Mouse (Mus musculus) forebrain, embryonic 11.5 days (tissue): Measurements from ENCODE around the gene Atg13. TPM values are rescaled to one million over a fixed set of nuclear protein-coding genes. Genes with fewer than 3 reads are reported as not detected.

Experiments used
- ATAC-seq: fragments of 200-750 bp; cut with Nextera tagmentation; replicated peaks from 2 replicates; pipeline ENCODE4 v1.8.0; 2017; ENCODE audit warnings: moderate TSS enrichment; ENCODE audit not compliant: low FRiP score
- DNase-seq: peaks from one replicate; pipeline ENCODE4 v3.0.0-alpha.2; 2017; ENCODE audit warnings: low spot score
- H3K27ac ChIP-seq: fragments of 300-500 bp; sonication (generic); 2 replicates; pipeline ENCODE4 v1.5.1; 2014; ENCODE audit warnings: low read depth, low read length
- H3K27me3 ChIP-seq: fragments of 300-500 bp; sonication (generic); 2 replicates; pipeline ENCODE4 v1.6.1; 2014; ENCODE audit warnings: mild to moderate bottlenecking, low read length, mixed read lengths; ENCODE audit not compliant: control insufficient read depth, insufficient read depth
- H3K36me3 ChIP-seq: fragments of 300-500 bp; sonication (generic); 2 replicates; pipeline ENCODE4 v1.6.1; 2014; ENCODE audit warnings: mild to moderate bottlenecking, low read length, moderate library complexity, mixed read lengths; ENCODE audit not compliant: control insufficient read depth, insufficient read depth
- H3K4me1 ChIP-seq: fragments of 300-500 bp; sonication (generic); replicated peaks from 2 replicates; pipeline ENCODE4 v1.6.1; 2014; ENCODE audit warnings: low read length, mixed read lengths; ENCODE audit not compliant: control insufficient read depth, insufficient read depth
- H3K4me2 ChIP-seq: fragments of 300-500 bp; sonication (generic); 2 replicates; pipeline ENCODE4 v1.6.1; 2014; ENCODE audit warnings: low read depth, mild to moderate bottlenecking, low read length, moderate library complexity, mixed read lengths; ENCODE audit not compliant: severe bottlenecking
- H3K4me3 ChIP-seq: fragments of 300-500 bp; sonication (generic); 2 replicates; pipeline ENCODE4 v1.5.1; 2014; ENCODE audit warnings: low read depth, low read length
- H3K9ac ChIP-seq: fragments of 300-500 bp; sonication (generic); 2 replicates; pipeline ENCODE4 v1.6.1; 2014; ENCODE audit warnings: low read length
- H3K9me3 ChIP-seq: fragments of 300-500 bp; sonication (generic); 2 replicates; pipeline ENCODE4 v1.6.1; 2016; ENCODE audit warnings: low read length, mixed read lengths; ENCODE audit not compliant: control insufficient read depth
- WGBS: fragments of 180-500 bp; shearing (Covaris S2); extraction: QIAGEN DNeasy Blood & Tissue Kit; methylation state at CpG from one replicate; pipeline ENCODE4 v1.1.7; 2014; 5-methylcytosine and 5-hydroxymethylcytosine counted together
- polyA plus RNA-seq: library from polyadenylated mRNA; unstranded; fragments of >200 nt; fragmentation: Nextera tagmentation; extraction: Ambion mirVana; gene quantifications from 2 replicates; pipeline ENCODE4 v1.2.1, GENCODE M21; 2014

Gene Atg13
- polyA plus RNA-seq, 1 experiment from 2014 or later = 25.2 TPM

DNA sequence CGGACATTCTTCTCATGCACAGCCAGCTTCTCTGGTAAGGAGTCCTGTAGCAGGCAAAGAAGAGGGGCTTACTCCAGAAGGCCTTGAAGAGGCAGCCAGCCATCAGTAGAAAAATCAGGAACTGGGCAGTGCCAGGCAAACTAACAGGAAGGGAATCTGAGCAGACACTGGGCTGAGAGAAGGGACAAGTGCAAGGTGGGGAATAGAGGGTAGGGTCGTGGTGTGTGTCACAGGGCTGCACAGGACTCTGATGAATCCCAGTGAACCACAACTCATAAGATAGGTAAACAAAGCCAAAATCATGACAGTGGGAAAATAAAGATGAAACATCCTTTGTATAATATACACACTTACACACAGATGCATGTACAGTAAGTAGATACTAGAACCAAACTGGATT is 34.0 kb downstream of the Atg13 start:
- H3K4me2 ChIP-seq = no peak overlapping the region
- WGBS = 94% methylated on average over 2 of the region's 2 CpGs
- no peaks in the 10 kb centered on the region for H3K4me1 ChIP-seq

GRCm38 (mm10) chr2:91674895-91675294 is 35.5 kb downstream of the Atg13 start:
- Histone ChIP-seq H3K36me3 (no peaks in the 10 kb centered on the region), H3K27me3 (no peaks in the 10 kb centered on the region), H3K4me1 (no peaks in the 10 kb centered on the region), H3K9me3 (no peaks in the 10 kb centered on the region), H3K4me2 (no peak overlapping the region), H3K4me3 (no peak overlapping the region), H3K9ac (no peak overlapping the region), H3K27ac (no peak overlapping the region)
- 94% methylated on average over 5 of the region's 5 CpGs for WGBS
- ATAC-seq (no peak), DNase-seq (no peak)

More for the DNA sequence above, 34.0 kb downstream of the Atg13 start:
- H3K27ac ChIP-seq = no peak overlapping the region
- no peaks in the 10 kb centered on the region for H3K36me3 ChIP-seq
- no peaks in the 10 kb centered on the region for H3K27me3 ChIP-seq
- H3K9me3 ChIP-seq = no peaks in the 10 kb centered on the region
- ATAC-seq (no peak), DNase-seq (no peak)
- H3K4me3 ChIP-seq = no peak overlapping the region
- H3K9ac ChIP-seq = no peak overlapping the region

DNA sequence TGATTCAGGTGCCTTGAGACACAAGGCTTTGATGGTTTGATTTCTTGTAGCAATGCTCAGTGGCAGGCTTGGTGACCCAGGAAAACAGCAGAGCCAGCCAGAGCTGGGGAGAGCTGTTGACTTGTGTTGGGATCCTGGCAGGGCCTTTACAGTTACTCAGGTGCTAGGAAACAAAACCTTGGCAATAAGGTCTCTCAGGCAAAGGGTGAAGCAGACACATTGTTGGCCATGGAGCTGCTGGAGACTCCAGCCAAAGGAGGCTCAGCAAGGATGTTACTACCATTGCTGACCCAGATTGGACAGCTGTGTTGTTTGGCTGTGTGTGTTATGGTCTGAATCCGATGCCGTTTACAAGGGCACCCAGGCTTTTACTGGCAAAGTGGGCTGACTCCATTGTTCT is 36.8 kb downstream of the Atg13 start:
- no peak overlapping the region for H3K27ac ChIP-seq
- 96% methylated on average over 2 of the region's 2 CpGs for WGBS
- ATAC-seq = no peak

GRCm38 (mm10) chr2:91670038-91670437 is 40.3 kb downstream of the Atg13 start:
- no peaks in the 10 kb centered on the region; the same call in 1 of the 2 replicates for H3K36me3 ChIP-seq
- no peaks in the 10 kb centered on the region for H3K4me1 ChIP-seq
- no peaks in the 10 kb centered on the region for H3K9me3 ChIP-seq
- DNase-seq (no peak), ATAC-seq (no peak)
- WGBS = 96% methylated on average over 6 of the region's 6 CpGs
- H3K27ac ChIP-seq = no peak overlapping the region
- no peaks in the 10 kb centered on the region for H3K27me3 ChIP-seq
- H3K9ac ChIP-seq = no peak overlapping the region
- H3K4me3 ChIP-seq = no peak overlapping the region
- H3K4me2 ChIP-seq = no peak overlapping the region

More for the DNA sequence above, 36.8 kb downstream of the Atg13 start:
- Histone ChIP-seq H3K4me1 (no peaks in the 10 kb centered on the region), H3K27me3 (no peaks in the 10 kb centered on the region), H3K36me3 (no peaks in the 10 kb centered on the region; the same call in 1 of the 2 replicates), H3K4me3 (no peak overlapping the region), H3K9me3 (no peaks in the 10 kb centered on the region), H3K9ac (no peak overlapping the region), H3K4me2 (no peak overlapping the region)
- no peak for DNase-seq

- Histone ChIP-seq H3K4me2 (no peak overlapping the region), H3K27ac (no peak overlapping the region), H3K4me3 (no peak overlapping the region), H3K9me3 (no peaks in the 10 kb centered on the region), H3K36me3 (no peaks in the 10 kb centered on the region; the same call in 1 of the 2 replicates), H3K9ac (no peak overlapping the region), H3K27me3 (no peaks in the 10 kb centered on the region), H3K4me1 (no peaks in the 10 kb centered on the region)
- 93% methylated on average over 8 of the region's 8 CpGs for WGBS
- DNase-seq = no peak
- no peak for ATAC-seq
These were observed 41.0 kb downstream of the Atg13 start for GRCm38 (mm10) chr2:91669326-91669725.

- DNase-seq (no peak), ATAC-seq (no peak)
- no peak overlapping the region for H3K4me2 ChIP-seq
- H3K36me3 ChIP-seq = no peaks in the 10 kb centered on the region; the same call in 1 of the 2 replicates
- H3K9me3 ChIP-seq = no peaks in the 10 kb centered on the region
- no peak overlapping the region for H3K27ac ChIP-seq
- H3K4me3 ChIP-seq = no peak overlapping the region
- H3K9ac ChIP-seq = no peak overlapping the region
- H3K4me1 ChIP-seq = no peaks in the 10 kb centered on the region
- H3K27me3 ChIP-seq = no peaks in the 10 kb centered on the region
- 80% methylated on average over 2 of the region's 2 CpGs for WGBS
These were observed 42.6 kb downstream of the Atg13 start for GRCm38 (mm10) chr2:91667747-91668146.

- H3K9me3 ChIP-seq = no peaks in the 10 kb centered on the region
- H3K4me3 ChIP-seq = no peak overlapping the region
- H3K36me3 ChIP-seq = no peaks in the 10 kb centered on the region; the same call in 1 of the 2 replicates
- no peak overlapping the region for H3K27ac ChIP-seq
- H3K4me1 ChIP-seq = no peaks in the 10 kb centered on the region
- 91% methylated on average over 6 of the region's 6 CpGs for WGBS
- H3K9ac ChIP-seq = no peak overlapping the region
- no peak overlapping the region for H3K4me2 ChIP-seq
- ATAC-seq = no peak
- DNase-seq = no peak
- H3K27me3 ChIP-seq = no peaks in the 10 kb centered on the region
These were observed 43.9 kb downstream of the Atg13 start for GRCm38 (mm10) chr2:91666386-91666910.

DNA sequence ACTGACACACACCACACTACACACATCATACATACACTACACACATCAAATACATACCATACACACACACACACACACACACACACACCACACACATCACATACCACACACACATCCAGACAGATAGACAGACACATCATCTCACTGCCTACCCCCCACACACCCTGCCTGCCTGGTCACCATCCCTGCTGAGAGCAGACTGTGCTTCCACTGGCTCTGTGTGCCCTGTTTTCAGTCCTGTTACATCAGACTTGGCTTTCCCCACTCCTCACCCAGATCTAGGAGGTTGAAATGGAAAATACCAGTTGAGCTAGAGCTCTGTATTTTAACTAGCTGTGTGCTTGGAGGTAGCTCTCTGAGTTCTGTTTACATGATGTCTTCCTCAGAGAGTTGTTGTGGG is 45.6 kb downstream of the Atg13 start:
- H3K27me3 ChIP-seq = no peaks in the 10 kb centered on the region
- no peak overlapping the region for H3K9ac ChIP-seq
- no peaks in the 10 kb centered on the region for H3K4me1 ChIP-seq
- H3K27ac ChIP-seq = no peak overlapping the region
- no peak overlapping the region for H3K4me2 ChIP-seq
- H3K4me3 ChIP-seq = no peak overlapping the region
- ATAC-seq (no peak), DNase-seq (no peak)
- no peaks in the 10 kb centered on the region for H3K9me3 ChIP-seq
- no peaks in the 10 kb centered on the region; the same call in 1 of the 2 replicates for H3K36me3 ChIP-seq

DNA sequence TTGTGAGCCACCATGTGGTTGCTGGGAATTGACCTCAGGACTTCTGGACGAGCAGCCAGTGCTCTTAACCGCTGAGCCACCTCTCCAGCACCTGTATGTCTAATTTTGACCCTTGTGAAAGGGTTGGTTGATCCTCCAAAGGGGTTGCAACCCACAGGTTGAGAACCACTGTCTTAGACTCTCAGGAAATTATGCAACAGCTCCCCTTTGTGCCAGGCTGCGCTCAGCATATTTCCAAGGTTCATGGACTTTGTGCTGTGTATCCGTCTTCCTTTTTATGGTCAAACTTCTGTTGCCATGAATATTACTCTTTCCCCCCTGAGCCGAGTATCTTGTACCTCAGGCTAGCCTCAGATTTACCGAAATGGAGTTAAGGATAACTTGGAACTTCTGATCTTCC is 49.4 kb downstream of the Atg13 start:
- Histone ChIP-seq H3K4me2 (no peak overlapping the region), H3K36me3 (peaks cover 2% of the 10 kb centered on the region; the same call in 1 of the 2 replicates), H3K27me3 (no peaks in the 10 kb centered on the region), H3K4me3 (no peak overlapping the region), H3K9ac (no peak overlapping the region), H3K4me1 (no peaks in the 10 kb centered on the region), H3K9me3 (no peaks in the 10 kb centered on the region), H3K27ac (no peak overlapping the region)
- no peak for ATAC-seq
- no peak for DNase-seq
- 88% methylated on average over 6 of the region's 6 CpGs for WGBS
